Mouse (Mus musculus) kidney, adult 2 months (tissue): ENCODE measurements around the gene Aacs.

Experiments
- CTCF ChIP-seq: fragments of 200-500 bp; conservative IDR thresholded peaks from 2 replicates; pipeline ENCODE4 v1.5.1; 2011; ENCODE audit warnings: low read depth, mild to moderate bottlenecking, control low read depth, low read length, moderate library complexity, mixed read lengths; ENCODE audit not compliant: insufficient read depth, insufficient read length
- POLR2A ChIP-seq: fragments of 200-500 bp; IDR thresholded peaks from one replicate; pipeline ENCODE4 v1.6.1; 2011; ENCODE audit warnings: low read depth, low read length, control low read depth

DNA sequence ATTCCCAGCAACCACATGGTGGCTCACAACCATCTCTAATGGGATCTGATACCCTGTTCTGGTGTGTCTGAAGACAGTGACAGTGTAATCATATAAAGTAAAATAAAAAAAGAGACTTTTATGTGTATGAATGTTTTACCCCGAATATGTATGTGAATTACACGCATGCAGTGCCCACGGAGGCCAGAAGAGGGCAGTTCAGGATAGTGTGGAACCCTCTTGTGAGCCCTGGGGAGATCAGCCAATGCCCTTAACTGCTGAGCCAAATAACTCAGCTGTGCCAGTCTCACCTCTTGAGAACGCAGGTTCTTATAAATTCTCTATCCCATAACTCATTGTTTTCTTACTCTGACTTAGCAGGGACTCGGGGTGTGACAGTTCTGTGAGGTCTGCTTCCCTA, 43.0 kb downstream of the Aacs start:
- peak; percentile 60 for TF ChIP-seq CTCF
- no peak for TF ChIP-seq POLR2A
